Mouse (Mus musculus): Measurements from ENCODE around the gene Muc1. TPM values are rescaled to one million over a fixed set of nuclear protein-coding genes. Genes with fewer than 3 reads are reported as not detected.

Gene Muc1
- total and polyA plus RNA-seq, 3 experiments: 0.04 to 1.1 TPM; not detected in 1

DNA sequence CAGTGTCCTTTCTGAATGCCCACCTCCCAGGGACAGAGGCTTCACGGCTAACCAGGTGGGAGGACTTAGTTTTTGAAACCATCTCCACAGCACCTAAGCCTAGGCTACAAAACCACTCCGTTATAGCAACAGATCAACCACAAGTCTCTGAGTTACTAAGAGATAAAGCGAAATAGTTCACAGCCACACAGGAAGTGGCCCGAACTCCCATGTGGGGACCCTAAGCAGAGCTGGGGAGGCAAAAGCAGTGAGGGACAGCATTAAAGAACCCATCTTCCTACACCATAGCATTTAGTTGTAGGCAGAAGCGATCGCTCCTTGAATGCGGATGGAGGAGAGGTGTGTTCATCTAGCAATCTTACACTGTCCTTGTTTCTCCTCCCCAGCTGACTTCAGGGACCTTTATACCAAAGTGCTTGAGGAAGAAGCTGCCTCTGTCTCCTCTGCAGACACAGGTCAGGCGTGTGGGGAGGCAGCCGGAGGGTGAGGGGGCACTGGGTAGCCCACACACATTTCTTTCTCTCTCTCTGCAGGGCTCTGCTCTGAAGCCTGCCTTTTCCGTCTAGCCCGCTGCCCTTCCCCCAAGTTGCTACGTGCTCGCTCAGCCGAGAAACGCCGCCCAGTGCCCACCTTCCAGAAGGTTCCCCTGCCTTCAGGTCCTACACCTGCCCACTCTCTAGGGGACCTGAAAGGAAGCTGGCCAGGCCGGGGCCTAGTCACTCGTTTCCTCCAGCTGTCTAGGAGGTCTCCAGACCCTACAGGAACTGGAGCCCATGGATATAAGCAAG lies 41.0 kb upstream of the Muc1 start (continued):
- TF ChIP-seq RCOR1 (IDR thresholded peaks at IDR 0.05; ENCODE audit: low read depth, low read length) (peak; percentile 52; the same call in 1 of the 2 replicates), NRF1 (IDR thresholded peaks at IDR 0.05; ENCODE audit: insufficient read depth, low read depth, low read length, poor library complexity, severe bottlenecking) (no peak), BHLHE40 (IDR thresholded peaks at IDR 0.05; ENCODE audit: borderline replicate concordance, low read depth, low read length) (no peak), HCFC1 (IDR thresholded peaks at IDR 0.05; ENCODE audit: low read depth, low read length) (peak; percentile 36; the same call in 1 of the 2 replicates)

DNA sequence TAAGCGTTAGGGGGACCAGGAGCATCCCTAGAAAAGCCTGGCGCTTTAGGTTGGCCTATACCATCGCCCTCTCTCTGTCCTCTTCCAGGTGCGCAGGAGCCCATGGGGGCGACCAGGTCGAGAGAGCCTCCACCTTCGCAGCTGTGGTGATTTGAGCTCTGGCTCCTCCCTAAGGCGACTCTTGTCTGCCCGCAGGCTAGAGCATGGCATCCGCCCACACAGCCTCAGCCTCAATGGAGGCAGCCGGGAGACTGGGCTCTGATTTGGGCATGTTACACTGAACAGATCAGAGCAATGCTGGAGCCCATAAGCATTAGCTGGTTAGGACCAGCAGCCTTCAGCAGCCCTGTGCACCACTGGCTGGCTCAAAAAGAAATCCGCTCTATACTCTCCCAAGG lies 40.4 kb upstream of the Muc1 start:
- DNase-seq (ENCODE audit: low read depth, low spot score): no peak
- Histone ChIP-seq H3K9ac (ENCODE audit: control insufficient read depth, low read depth, low read length, poor library complexity, severe bottlenecking) (no peak overlapping the region; the same call in 1 of the 2 replicates), H3K4me3 (ENCODE audit: control insufficient read depth in 1 of 2, insufficient read depth in 1 of 2, low read depth in 2 of 2, low read length in 2 of 2) (no peak overlapping the region), H3K27me3 (ENCODE audit: control insufficient read depth in 1 of 2, insufficient read depth in 2 of 2, low read length in 2 of 2) (no peaks in the 10 kb centered on the region), H3K27ac (ENCODE audit: control insufficient read depth, low read depth, low read length) (peak overlapping the region; percentile 38; the same call in 1 of the 2 replicates), H3K4me1 (ENCODE audit: control insufficient read depth in 1 of 2, insufficient read depth in 2 of 2, low read length in 2 of 2) (peaks cover 37 to 71% of the 10 kb centered on the region in 2 experiments), H3K9me3 (replicated peaks; ENCODE audit: insufficient read depth, low read length) (no peaks in the 10 kb centered on the region), H3K36me3 (ENCODE audit: control insufficient read depth in 1 of 2, insufficient read depth in 2 of 2, low read length in 2 of 2) (peaks cover 0 to 55% of the 10 kb centered on the region in 2 experiments; a peak in 2 of 4 replicates), H3K79me2 (ENCODE audit: control insufficient read depth, insufficient read depth, low read length, poor library complexity) (no peaks in the 10 kb centered on the region; the same call in 1 of the 2 replicates)
- TF ChIP-seq GATA1 (IDR thresholded peaks at IDR 0.05; ENCODE audit: low read depth, low read length) (no peak), MYB (IDR thresholded peaks at IDR 0.05; ENCODE audit: low read depth, low read length) (no peak), POLR2AphosphoS5 (IDR thresholded peaks at IDR 0.05; ENCODE audit: borderline replicate concordance, low read depth, low read length) (no peak), POLR2A (IDR thresholded peaks at IDR 0.05; ENCODE audit: control insufficient read depth in 1 of 2, insufficient read depth in 1 of 2, low read depth in 1 of 2, low read length in 2 of 2, poor library complexity in 1 of 2) (no peak), MAFK (IDR thresholded peaks at IDR 0.05; ENCODE audit: borderline replicate concordance, low read depth, low read length) (no peak), ETS1 (IDR thresholded peaks at IDR 0.05; ENCODE audit: low read depth, low read length) (no peak), KAT2A (conservative IDR thresholded peaks at IDR 0.05; ENCODE audit: low read depth, low read length) (no peak), EP300 (IDR thresholded peaks at IDR 0.05; ENCODE audit: low read depth in 1 of 2, low read length in 2 of 2) (no peak), MYC (IDR thresholded peaks at IDR 0.05; ENCODE audit: low read depth, low read length) (no peak)

DNA sequence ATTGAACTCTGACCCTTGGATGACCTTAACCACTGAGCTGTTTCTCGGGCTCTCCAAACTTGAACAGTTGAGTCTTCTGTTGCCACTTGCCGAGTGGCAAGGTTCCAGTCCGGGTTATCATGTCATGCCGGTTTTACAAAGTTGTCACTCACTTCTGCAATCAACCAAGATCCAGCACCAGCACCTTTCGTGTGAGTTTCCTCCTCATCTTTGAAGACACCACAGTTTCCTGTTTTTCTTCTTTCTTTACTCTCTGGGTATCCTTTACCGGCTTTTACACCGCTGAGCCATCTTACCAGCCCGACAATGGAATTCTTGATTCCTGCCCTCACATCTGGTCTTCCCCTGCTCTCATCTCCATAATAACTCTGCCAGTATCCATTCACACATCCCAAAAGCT lies 38.4 kb upstream of the Muc1 start:
- Histone ChIP-seq H3K27ac (ENCODE audit: control insufficient read depth, low read depth, low read length) (peak overlapping the region; percentile 91), H3K4me1 (ENCODE audit: control insufficient read depth in 1 of 2, insufficient read depth in 2 of 2, low read length in 2 of 2) (peaks cover 36 to 60% of the 10 kb centered on the region in 2 experiments), H3K36me3 (ENCODE audit: control insufficient read depth in 1 of 2, insufficient read depth in 2 of 2, low read length in 2 of 2) (peaks cover 0 to 53% of the 10 kb centered on the region in 2 experiments; a peak in 2 of 4 replicates)
- TF ChIP-seq ETS1 (IDR thresholded peaks at IDR 0.05; ENCODE audit: low read depth, low read length) (peak; percentile 93), BHLHE40 (IDR thresholded peaks at IDR 0.05; ENCODE audit: borderline replicate concordance, low read depth, low read length) (peak; percentile 53; the same call in 1 of the 2 replicates), MYB (IDR thresholded peaks at IDR 0.05; ENCODE audit: low read depth, low read length) (peak; percentile 87), ZNF384 (IDR thresholded peaks at IDR 0.05; ENCODE audit: low read depth, low read length) (peak; percentile 36; the same call in 1 of the 2 replicates), EP300 (IDR thresholded peaks at IDR 0.05; ENCODE audit: low read depth in 1 of 2, low read length in 2 of 2) (peak; percentile 99), USF1 (IDR thresholded peaks at IDR 0.05; ENCODE audit: low read depth, low read length) (no peak; the same call in 1 of the 2 replicates), NRF1 (IDR thresholded peaks at IDR 0.05; ENCODE audit: insufficient read depth, low read depth, low read length, poor library complexity, severe bottlenecking) (no peak), ZC3H11A (IDR thresholded peaks at IDR 0.05; ENCODE audit: low read depth, low read length) (no peak), POLR2A (IDR thresholded peaks at IDR 0.05; ENCODE audit: control insufficient read depth in 1 of 2, insufficient read depth in 1 of 2, low read depth in 1 of 2, low read length in 2 of 2, poor library complexity in 1 of 2) (peak in 1 of 2 experiments; percentile 52; a peak in 1 of 4 replicates), POLR2AphosphoS2 (IDR thresholded peaks at IDR 0.05; ENCODE audit: low read length) (0 out of 2 replicates have a peak, but pooled peaks have one; percentile 51), NELFE (IDR thresholded peaks at IDR 0.05; ENCODE audit: low read depth, low read length) (peak; percentile 54), MXI1 (IDR thresholded peaks at IDR 0.05; ENCODE audit: low read depth, low read length) (peak; percentile 81), MAZ (IDR thresholded peaks at IDR 0.05; ENCODE audit: low read depth, low read length) (no peak), USF2 (IDR thresholded peaks at IDR 0.05; ENCODE audit: borderline replicate concordance in 1 of 2, insufficient read depth in 1 of 2, low read depth in 1 of 2, low read length in 2 of 2) (no peak), TCF12 (IDR thresholded peaks at IDR 0.05; ENCODE audit: low read depth, low read length) (peak; percentile 97), SMC3 (IDR thresholded peaks at IDR 0.05; ENCODE audit: low read depth, low read length) (no peak), ZKSCAN1 (IDR thresholded peaks at IDR 0.05; ENCODE audit: low read depth, low read length) (peak; percentile 41; the same call in 1 of the 2 replicates), RAD21 (IDR thresholded peaks at IDR 0.05; ENCODE audit: low read depth, low read length) (no peak)

More for the DNA sequence above, 38.4 kb upstream of the Muc1 start:
- peak overlapping the region; percentile 27 for H3K9ac ChIP-seq (ENCODE audit: control insufficient read depth, low read depth, low read length, poor library complexity, severe bottlenecking)
- H3K79me2 ChIP-seq (ENCODE audit: control insufficient read depth, insufficient read depth, low read length, poor library complexity): no peaks in the 10 kb centered on the region; the same call in 1 of the 2 replicates
- peak overlapping the region in 1 of 2 experiments; percentile 22; a peak in 1 of 4 replicates for H3K4me3 ChIP-seq (ENCODE audit: control insufficient read depth in 1 of 2, insufficient read depth in 1 of 2, low read depth in 2 of 2, low read length in 2 of 2)
- H3K27me3 ChIP-seq (ENCODE audit: control insufficient read depth in 1 of 2, insufficient read depth in 2 of 2, low read length in 2 of 2): no peaks in the 10 kb centered on the region
- peak; percentile 97 for DNase-seq (ENCODE audit: low read depth, low spot score)
- H3K9me3 ChIP-seq (replicated peaks; ENCODE audit: insufficient read depth, low read length): no peaks in the 10 kb centered on the region
